Mouse (Mus musculus): ENCODE data around the gene Tmem182.
A peak's percentile ranks its signal among the peaks of the same experiment; 100 is the strongest.

Gene Tmem182

DNA sequence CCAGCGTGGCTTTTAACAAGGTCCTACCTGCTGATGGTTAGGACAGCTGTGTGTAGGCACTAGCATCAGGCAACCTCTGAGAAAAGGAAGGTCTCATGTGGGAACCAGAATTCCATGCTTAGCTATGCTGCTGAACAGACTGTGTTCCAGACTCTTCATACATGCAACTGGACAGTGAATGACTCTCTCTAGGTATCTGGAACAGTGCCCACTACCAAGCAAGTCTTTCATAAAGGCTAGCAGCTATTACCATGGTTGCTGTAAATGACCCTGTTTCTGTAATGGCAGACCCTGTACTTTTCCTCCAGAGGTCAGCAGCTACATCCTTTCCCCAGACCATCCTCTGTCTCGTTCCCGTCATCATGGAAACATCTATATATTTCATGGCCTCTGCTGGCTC, 61.7 kb downstream of the Tmem182 start:
- DNase-seq (ENCODE audit: low spot score), result no peak

DNA sequence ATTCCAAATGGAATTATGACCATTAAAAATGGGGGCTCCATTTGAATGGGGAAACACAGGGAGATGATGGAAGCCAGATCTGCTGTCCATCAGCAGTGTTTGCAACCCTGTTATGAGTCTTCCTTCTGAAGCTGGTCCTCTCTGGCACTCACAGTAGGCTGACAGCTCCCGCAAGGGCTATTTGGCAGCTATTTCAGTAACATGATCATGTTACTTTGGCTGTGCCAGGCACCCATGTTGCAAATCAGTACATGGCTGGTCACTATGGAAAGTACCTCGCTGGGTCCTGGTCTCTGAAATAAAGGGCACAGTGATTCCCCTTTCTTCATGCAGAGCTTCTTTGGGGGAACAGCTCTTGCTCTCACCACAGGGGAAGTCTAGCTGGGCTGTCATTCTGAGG, 62.2 kb downstream of the Tmem182 start:
- no peak for DNase-seq (ENCODE audit: low spot score)

DNA sequence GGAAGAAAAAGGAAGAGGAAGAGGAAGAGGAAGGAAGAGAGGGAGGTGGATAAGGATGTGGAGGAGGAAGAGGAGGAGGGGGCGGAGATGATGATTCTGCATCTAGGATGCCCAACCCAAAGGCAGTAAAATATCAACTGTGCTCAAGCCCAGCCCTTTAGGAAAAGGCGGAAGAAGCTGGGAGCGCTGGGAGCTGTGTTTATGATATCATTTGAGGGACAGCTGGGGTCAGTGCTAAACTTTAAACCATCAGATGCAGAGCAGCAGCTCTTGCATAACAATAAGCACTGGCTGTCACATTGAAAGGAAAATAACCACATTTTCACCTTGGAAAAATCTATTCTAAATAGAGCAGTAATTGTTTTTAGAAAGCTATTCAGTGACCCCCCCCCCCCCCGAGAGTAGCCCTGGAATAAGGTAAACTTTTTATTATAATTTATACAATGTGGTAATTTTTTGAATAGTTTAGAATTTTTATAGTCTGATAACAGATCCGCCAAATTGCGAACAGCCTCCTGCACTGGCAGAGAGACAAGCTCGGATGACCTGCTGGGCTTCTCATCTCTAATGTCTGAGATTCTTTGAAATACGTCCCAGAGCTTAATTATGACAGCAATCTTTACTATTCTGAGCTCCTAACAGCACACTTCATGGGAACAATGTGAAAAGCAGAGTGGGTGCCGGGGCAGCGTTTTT, 68.5 kb downstream of the Tmem182 start:
- no peak for DNase-seq (ENCODE audit: low spot score)

DNA sequence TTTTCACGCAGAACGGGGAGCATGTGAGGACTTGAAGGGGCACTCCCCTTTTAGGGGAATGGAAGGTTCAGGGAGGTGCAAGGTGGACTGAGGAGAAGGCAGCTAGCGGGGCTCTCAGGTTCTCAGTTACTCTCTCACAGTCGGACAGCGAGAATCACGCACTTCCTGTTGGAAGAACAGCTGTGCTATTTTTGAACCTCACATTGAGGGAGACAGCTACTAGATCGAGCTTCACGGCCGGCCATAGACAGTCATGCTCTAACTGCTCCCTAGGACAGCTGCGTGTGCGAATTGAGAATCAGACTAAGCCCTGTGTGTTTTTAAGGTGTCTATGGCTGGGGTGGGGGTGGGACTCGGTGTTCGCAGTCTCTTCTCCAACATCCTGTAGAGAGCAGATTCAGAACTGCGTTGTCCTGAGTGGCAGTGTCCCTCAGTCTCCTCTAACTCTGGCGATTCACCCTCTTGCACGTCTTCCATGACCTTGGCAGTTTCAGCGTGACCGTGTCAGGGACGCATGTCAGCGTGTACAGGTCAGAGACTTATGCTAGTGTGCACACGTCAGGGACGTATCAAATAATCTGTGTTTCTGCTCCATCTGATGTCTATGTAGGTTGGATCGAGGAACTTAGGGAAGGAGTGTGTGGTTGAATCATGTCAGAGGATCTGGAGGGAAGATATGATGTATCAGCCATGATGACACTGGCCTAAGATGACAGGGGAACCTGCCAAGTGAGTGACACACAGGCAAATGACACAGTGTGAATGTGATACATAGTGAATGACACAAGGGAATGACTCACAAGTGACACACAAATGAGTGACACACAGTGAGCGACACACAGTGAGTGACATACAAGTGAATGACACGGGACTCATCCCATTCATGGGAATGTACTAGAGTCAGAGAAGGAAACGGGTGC, 69.3 kb downstream of the Tmem182 start:
- DNase-seq (ENCODE audit: low spot score), result no peak

GRCm38 (mm10) chr1:40879051-40879450, 73.7 kb downstream of the Tmem182 start:
- peak; percentile 10 for DNase-seq (ENCODE audit: low spot score)

- no peak for DNase-seq (ENCODE audit: low spot score)
These were observed 74.1 kb downstream of the Tmem182 start for GRCm38 (mm10) chr1:40879526-40879925.

DNA sequence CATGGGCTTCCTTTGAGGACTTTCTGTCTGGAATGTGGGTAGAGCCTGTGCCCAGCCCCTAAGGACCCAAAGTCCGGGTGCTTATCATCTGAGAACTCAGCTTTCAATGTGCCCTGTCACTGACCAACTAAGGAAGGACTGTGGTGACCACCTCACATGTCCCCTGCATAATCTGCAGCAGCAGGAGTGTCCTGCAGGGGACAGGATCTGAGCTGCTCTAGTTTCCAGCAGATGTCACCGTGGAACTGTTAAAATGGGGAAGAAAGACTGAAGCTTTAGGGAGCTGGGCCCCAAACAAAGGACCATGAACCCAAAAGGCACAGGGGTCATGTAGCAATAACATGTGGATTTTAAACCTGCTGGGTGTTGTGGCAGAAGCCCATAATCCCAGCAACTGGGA, 75.1 kb downstream of the Tmem182 start:
- no peak for DNase-seq (ENCODE audit: low spot score)

- no peak for DNase-seq (ENCODE audit: low spot score)
These were observed 78.5 kb downstream of the Tmem182 start for GRCm38 (mm10) chr1:40883856-40884255.

DNA sequence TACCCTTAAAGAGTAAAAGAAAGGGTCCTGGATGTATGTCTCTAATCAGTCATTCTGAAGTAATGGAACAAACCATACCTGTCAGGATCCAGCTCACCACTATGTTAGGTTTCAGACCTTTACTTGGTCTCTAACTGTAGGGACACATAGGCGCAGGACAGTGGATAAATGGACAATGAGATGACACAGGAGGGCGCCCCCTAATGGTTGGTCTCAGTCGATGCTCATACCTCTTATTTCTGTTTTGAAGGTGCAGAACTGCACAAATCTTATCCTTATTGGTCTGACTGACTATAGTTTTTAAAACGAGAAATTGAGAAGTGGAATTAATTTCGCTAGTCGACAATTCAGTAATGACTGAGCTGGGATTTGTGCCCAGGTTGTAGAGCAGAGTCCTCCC, 79.5 kb downstream of the Tmem182 start:
- DNase-seq (ENCODE audit: low spot score), result no peak

DNA sequence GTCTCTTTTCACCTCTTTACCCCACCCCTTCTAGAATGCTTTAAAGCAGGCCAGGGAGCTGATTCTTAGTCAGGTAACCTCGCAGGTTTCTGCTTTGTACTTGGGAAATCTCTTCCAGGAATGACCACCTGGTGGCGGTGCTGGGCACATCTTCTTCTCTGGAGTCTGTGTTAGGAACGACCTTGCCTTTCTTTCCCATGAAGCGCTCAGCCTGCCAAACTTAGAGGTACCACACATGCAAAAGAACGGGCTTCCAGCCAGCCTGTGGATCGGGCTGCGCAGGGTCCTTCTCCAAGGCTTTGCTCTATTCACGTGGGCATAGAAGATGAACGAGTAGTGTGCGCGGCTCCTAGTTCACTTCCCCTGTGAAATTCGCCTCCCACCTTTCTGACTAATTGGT, 82.3 kb downstream of the Tmem182 start:
- no peak for DNase-seq (ENCODE audit: low spot score)

DNA sequence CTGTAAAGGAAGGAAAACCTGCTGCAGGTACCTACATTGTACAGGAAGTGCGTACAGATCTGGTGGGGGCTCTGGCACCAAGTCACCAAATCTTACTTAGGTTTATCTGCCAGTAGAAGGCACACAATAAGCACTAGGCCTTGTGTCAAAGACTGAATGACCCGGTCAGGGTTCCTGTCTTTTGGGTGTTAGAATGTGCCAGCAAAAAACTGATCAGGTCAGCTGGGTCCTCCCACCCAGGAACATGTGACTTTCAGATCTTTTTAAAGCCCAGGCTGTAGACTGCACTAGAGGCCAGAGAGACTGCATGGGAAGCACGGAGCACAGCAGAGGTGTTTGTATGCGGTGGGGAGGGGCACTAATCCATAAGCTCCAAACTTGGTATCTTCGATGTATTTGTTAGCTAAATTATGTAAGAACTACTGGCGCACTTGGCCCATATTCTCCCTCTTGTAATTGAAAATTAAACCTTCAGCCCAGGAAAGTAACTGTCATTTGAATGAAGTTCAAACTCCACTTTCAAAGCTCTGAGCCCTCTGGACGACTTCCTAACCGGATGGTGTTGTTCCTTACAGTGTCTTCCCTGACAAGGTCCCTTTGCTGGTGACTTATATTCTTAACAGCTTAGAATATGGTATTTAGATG, 83.1 kb downstream of the Tmem182 start:
- no peak for DNase-seq (ENCODE audit: low spot score)

DNA sequence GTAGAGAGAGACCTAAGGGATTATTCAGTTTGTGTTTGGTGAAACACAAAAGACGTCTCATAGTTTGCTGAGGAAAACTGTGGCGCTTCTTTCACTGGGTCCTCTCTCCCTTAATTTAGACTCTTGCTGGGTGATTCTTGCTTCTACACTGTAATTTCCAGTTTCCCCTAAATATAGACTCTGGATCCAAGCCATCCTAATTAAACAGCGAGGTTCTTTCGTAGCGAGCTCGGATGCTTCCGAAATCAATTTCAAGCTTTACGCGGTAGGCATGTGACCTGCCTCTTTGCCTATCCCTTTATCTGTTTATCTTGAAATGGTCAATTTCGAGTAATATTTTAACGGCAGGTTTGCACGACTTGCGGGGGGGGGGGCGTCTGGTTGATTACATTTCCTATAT, 84.2 kb downstream of the Tmem182 start:
- no peak for DNase-seq (ENCODE audit: low spot score)

DNA sequence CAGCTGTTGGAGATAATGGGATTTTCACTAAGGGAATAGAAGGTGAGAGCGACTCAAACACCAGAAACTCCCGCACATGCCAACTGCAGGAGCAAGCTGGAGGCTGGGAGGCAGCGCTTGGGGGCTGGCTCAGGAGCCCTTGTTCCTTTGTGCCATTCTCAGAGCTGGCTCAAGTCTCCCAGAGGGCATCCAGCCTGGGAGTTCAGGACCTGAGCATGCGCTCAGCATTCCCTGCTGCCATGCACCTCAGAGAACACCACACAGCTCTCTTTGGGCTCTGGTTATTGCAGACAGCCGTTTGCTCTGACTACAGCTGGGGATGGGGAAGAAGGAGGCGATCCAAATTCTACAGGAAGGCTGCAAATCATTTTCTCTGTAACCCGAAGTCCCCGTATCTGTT, 84.8 kb downstream of the Tmem182 start:
- no peak for DNase-seq (ENCODE audit: low spot score)

GRCm38 (mm10) chr1:40903712-40904111, 98.3 kb downstream of the Tmem182 start:
- no peak for DNase-seq (ENCODE audit: low spot score)
